Mouse (Mus musculus): ENCODE measurements around the gene Ttl.

- TF ChIP-seq CTCF (IDR thresholded peaks at IDR 0.05; ENCODE audit: control insufficient read depth, insufficient read depth, insufficient replicate concordance, low read depth, low read length) (no peak), POLR2A (IDR thresholded peaks at IDR 0.05; ENCODE audit: control insufficient read depth, low read depth, low read length) (no peak)
Observed at GRCm38 (mm10) chr2:129038937-129039631, 26.7 kb upstream of the Ttl start.

All from testis, adult 2 months (tissue).